Mouse (Mus musculus) liver, postnatal 0 days (tissue): ENCODE measurements around the gene Knop1.

Source experiments
- CTCF ChIP-seq: sonication (generic); IDR thresholded peaks from 2 replicates; pipeline ENCODE4 v1.5.1; 2016; ENCODE audit warnings: antibody characterized with exemption, low read depth
- EP300 ChIP-seq: IDR thresholded peaks from 2 replicates; pipeline ENCODE4 v1.6.1; 2016; ENCODE audit warnings: antibody characterized with exemption, low read depth, mild to moderate bottlenecking

- TF ChIP-seq CTCF (no peak), EP300 (no peak)
Observed at GRCm38 (mm10) chr7:118842938-118843337, 13.1 kb downstream of the Knop1 start.
